Mouse (Mus musculus) kidney, embryonic 15.5 days (tissue): ENCODE results near the gene Amz1. TPM values are rescaled to one million over a fixed set of nuclear protein-coding genes. Genes with fewer than 3 reads are reported as not detected.

Experiments
- ATAC-seq: fragments of 200-750 bp; cut with Nextera tagmentation; replicated peaks from 2 replicates; pipeline ENCODE4 v1.8.0; 2017; ENCODE audit warnings: moderate TSS enrichment; ENCODE audit not compliant: low FRiP score
- H3K27ac ChIP-seq: fragments of 300-500 bp; sonication (generic); 2 replicates; pipeline ENCODE4 v1.5.1; 2015; ENCODE audit warnings: mild to moderate bottlenecking, inconsistent platforms
- H3K27me3 ChIP-seq: fragments of 300-500 bp; sonication (generic); 2 replicates; pipeline ENCODE4 v1.6.1; 2015; ENCODE audit warnings: inconsistent platforms
- H3K36me3 ChIP-seq: fragments of 300-500 bp; sonication (generic); 2 replicates; pipeline ENCODE4 v1.6.1; 2015; ENCODE audit warnings: inconsistent platforms
- H3K4me1 ChIP-seq: fragments of 300-500 bp; sonication (generic); 2 replicates; pipeline ENCODE4 v1.6.1; 2015; ENCODE audit warnings: inconsistent platforms
- H3K4me2 ChIP-seq: fragments of 300-500 bp; sonication (generic); 2 replicates; pipeline ENCODE4 v1.6.1; 2015; ENCODE audit warnings: moderate library complexity, mild to moderate bottlenecking, inconsistent platforms
- H3K4me3 ChIP-seq: fragments of 300-500 bp; sonication (generic); replicated peaks from 2 replicates; pipeline ENCODE4 v1.5.1; 2015; ENCODE audit warnings: mild to moderate bottlenecking, inconsistent platforms
- H3K9ac ChIP-seq: fragments of 300-500 bp; sonication (generic); 2 replicates; pipeline ENCODE4 v1.6.1; 2015; ENCODE audit warnings: mild to moderate bottlenecking, inconsistent platforms
- H3K9me3 ChIP-seq: fragments of 300-500 bp; sonication (generic); replicated peaks from 2 replicates; pipeline ENCODE4 v1.6.1; 2016; ENCODE audit warnings: inconsistent platforms
- WGBS: fragments of 180-500 bp; shearing (Covaris S2); methylation state at CpG from one replicate; pipeline ENCODE4 v1.1.7; 2015; ENCODE audit warnings: mixed read lengths; 5-methylcytosine and 5-hydroxymethylcytosine counted together
- polyA plus RNA-seq: library from polyadenylated mRNA; unstranded; fragments of >200 nt; fragmentation: Nextera tagmentation; extraction: Ambion mirVana; gene quantifications from 2 replicates; pipeline ENCODE4 v1.2.1, GENCODE M21; 2015

The Amz1 gene
- polyA plus RNA-seq, 1 experiment from 2014 or later = 2.1 TPM

- no peak overlapping the region for H3K9ac ChIP-seq
- no peak overlapping the region for H3K4me3 ChIP-seq
- no peak for ATAC-seq
- 84% methylated on average over 11 of the region's 11 CpGs for WGBS
- no peak overlapping the region for H3K27ac ChIP-seq
- no peaks in the 10 kb centered on the region for H3K36me3 ChIP-seq
- H3K4me2 ChIP-seq = no peak overlapping the region
- H3K4me1 ChIP-seq = peaks cover 11% of the 10 kb centered on the region
- H3K9me3 ChIP-seq = no peaks in the 10 kb centered on the region
- H3K27me3 ChIP-seq = peaks cover 17% of the 10 kb centered on the region
Observed at GRCm38 (mm10) chr5:140731040-140731797, 7.3 kb downstream of the Amz1 start.

- no peak overlapping the region for H3K9ac ChIP-seq
- no peak overlapping the region for H3K4me3 ChIP-seq
- 67% methylated on average over 4 of the region's 4 CpGs for WGBS
- H3K27ac ChIP-seq = no peak overlapping the region
- no peak overlapping the region for H3K4me2 ChIP-seq
- no peaks in the 10 kb centered on the region for H3K36me3 ChIP-seq
- H3K27me3 ChIP-seq = peaks cover 27% of the 10 kb centered on the region
- H3K9me3 ChIP-seq = no peaks in the 10 kb centered on the region
- peaks cover 11% of the 10 kb centered on the region for H3K4me1 ChIP-seq
- no peak for ATAC-seq
Observed at GRCm38 (mm10) chr5:140732195-140732594, 8.3 kb downstream of the Amz1 start.

DNA sequence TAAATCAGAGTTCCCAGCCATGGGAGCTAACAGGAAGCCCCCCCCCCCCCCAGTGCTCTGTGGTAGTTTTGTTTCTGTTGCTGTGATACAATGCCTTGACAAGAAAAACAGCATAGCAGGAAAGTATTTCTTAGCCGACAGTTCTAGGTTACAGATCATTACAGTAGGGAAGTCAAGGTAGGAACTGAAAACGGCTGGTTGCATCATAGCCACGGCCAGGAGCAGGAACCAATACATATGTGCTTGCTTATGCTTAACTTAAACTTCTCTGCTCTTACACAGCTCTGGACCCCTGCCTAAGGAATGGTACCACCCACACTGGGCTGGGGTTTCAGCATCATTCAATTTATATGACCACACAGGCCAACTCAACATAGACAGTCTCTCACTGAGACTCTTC lies 9.4 kb downstream of the Amz1 start:
- Histone ChIP-seq H3K36me3 (no peaks in the 10 kb centered on the region), H3K27ac (no peak overlapping the region), H3K4me2 (no peak overlapping the region), H3K9me3 (no peaks in the 10 kb centered on the region), H3K9ac (no peak overlapping the region), H3K4me1 (peaks cover 11% of the 10 kb centered on the region), H3K4me3 (no peak overlapping the region), H3K27me3 (peaks cover 32% of the 10 kb centered on the region)
- WGBS = 45% methylated on average over 3 of the region's 3 CpGs
- no peak for ATAC-seq

GRCm38 (mm10) chr5:140735297-140735696 lies 11.4 kb downstream of the Amz1 start:
- ATAC-seq = 0 out of 2 replicates have a peak, but pooled peaks have one; percentile 20
- peaks cover 32% of the 10 kb centered on the region for H3K27me3 ChIP-seq
- H3K9me3 ChIP-seq = no peaks in the 10 kb centered on the region
- no peaks in the 10 kb centered on the region for H3K36me3 ChIP-seq
- peak overlapping the region; percentile 82 for H3K4me2 ChIP-seq
- H3K27ac ChIP-seq = no peak overlapping the region
- H3K4me1 ChIP-seq = peaks cover 18% of the 10 kb centered on the region
- under 1% methylated on average over 22 of the region's 22 CpGs for WGBS
- H3K4me3 ChIP-seq = peak overlapping the region; percentile 41
- H3K9ac ChIP-seq = peak overlapping the region; percentile 26; the same call in 1 of the 2 replicates

DNA sequence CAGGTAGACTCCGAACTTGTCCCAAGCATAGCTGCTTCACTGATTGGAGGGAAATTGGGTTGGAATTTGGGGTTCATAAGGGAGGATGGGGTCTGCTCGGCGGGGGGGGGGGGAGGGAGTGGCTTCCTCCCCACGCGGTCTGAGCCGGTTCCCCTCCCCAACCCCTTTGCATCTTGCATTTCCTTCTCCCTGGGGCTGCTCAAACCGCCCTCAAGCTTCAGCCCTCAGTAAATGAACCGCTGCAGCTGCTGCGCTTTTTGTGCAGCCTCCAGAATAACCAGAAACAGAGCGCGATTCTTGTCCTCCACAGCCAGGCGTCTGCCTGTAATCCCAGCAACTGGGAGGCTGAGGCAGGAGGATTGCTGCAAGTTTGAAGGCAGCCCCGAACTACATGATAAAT lies 12.2 kb downstream of the Amz1 start:
- Histone ChIP-seq H3K4me3 (peak overlapping the region; percentile 41), H3K36me3 (no peaks in the 10 kb centered on the region), H3K9me3 (no peaks in the 10 kb centered on the region), H3K4me2 (peak overlapping the region; percentile 82), H3K27me3 (peaks cover 32% of the 10 kb centered on the region), H3K4me1 (peaks cover 22% of the 10 kb centered on the region), H3K27ac (no peak overlapping the region), H3K9ac (no peak overlapping the region)
- ATAC-seq = no peak
- 16% methylated on average over 13 of the region's 13 CpGs for WGBS

GRCm38 (mm10) chr5:140739813-140740212 lies 15.9 kb downstream of the Amz1 start:
- H3K9me3 ChIP-seq = no peaks in the 10 kb centered on the region
- H3K36me3 ChIP-seq = no peaks in the 10 kb centered on the region
- no peak overlapping the region for H3K27ac ChIP-seq
- 61% methylated on average over 12 of the region's 12 CpGs for WGBS
- peaks cover 28% of the 10 kb centered on the region for H3K4me1 ChIP-seq
- H3K4me2 ChIP-seq = no peak overlapping the region
- no peak overlapping the region for H3K9ac ChIP-seq
- peaks cover 27% of the 10 kb centered on the region for H3K27me3 ChIP-seq
- peak; percentile 12; the same call in 1 of the 2 replicates for ATAC-seq
- H3K4me3 ChIP-seq = no peak overlapping the region

- H3K27ac ChIP-seq = no peak overlapping the region
- peaks cover 18% of the 10 kb centered on the region for H3K4me1 ChIP-seq
- H3K9me3 ChIP-seq = no peaks in the 10 kb centered on the region
- no peak for ATAC-seq
- no peak overlapping the region for H3K4me3 ChIP-seq
- no peaks in the 10 kb centered on the region for H3K36me3 ChIP-seq
- 53% methylated on average over 11 of the region's 11 CpGs for WGBS
- H3K27me3 ChIP-seq = peaks cover 18% of the 10 kb centered on the region
- no peak overlapping the region for H3K9ac ChIP-seq
- no peak overlapping the region for H3K4me2 ChIP-seq
Observed at GRCm38 (mm10) chr5:140741040-140741439, 17.1 kb downstream of the Amz1 start.

DNA sequence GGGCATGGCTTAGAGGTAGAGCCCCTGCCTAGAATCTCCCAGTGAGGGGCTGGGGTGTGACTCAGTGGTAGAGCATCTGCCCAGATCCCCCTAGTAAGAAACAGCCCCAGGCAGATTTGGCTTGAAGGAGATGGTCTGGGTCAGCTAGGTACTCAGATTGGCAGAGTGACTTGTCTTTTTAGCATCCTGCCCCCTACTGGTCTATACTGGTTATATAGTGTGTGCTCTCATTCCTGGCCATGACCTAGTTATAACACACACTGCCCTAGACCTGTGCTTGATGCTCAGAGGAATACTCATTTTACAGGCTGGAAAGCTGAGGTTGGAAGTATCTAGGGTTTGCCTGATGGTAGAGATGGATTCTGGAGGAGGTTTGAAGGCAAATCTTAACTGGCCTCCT lies 17.9 kb downstream of the Amz1 start:
- no peak overlapping the region for H3K4me2 ChIP-seq
- no peak overlapping the region for H3K9ac ChIP-seq
- peaks cover 10% of the 10 kb centered on the region for H3K27me3 ChIP-seq
- H3K9me3 ChIP-seq = no peaks in the 10 kb centered on the region
- ATAC-seq = no peak
- peaks cover 17% of the 10 kb centered on the region; the same call in 1 of the 2 replicates for H3K4me1 ChIP-seq
- no peaks in the 10 kb centered on the region for H3K36me3 ChIP-seq
- no peak overlapping the region for H3K27ac ChIP-seq
- no peak overlapping the region for H3K4me3 ChIP-seq

DNA sequence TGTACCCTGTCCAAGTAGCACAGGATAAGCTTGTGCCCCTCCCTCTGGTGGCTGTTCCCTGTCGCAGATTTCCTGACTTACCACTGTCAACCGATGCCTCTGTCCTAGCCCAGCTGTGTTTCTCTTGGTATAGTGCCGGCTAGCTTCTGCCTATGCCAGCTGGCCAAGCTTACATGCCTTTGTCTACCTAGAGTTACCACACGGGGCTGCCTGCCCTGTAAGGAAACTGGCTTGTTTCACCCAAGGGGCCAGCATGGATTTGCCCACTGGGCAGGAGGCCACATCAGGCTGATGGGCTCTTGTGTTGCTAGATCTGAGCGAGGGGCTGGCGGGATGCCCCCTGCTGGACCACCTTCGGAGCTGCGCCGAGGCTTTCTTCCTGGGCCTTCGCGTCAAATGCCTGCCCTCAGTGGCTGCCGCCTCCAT lies 19.8 kb downstream of the Amz1 start:
- Histone ChIP-seq H3K9ac (no peak overlapping the region), H3K4me2 (no peak overlapping the region), H3K27ac (no peak overlapping the region), H3K9me3 (no peaks in the 10 kb centered on the region), H3K4me3 (no peak overlapping the region), H3K36me3 (no peaks in the 10 kb centered on the region), H3K4me1 (peaks cover 17% of the 10 kb centered on the region; the same call in 1 of the 2 replicates), H3K27me3 (0 out of 2 replicates have a peak, but pooled peaks cover 2% of the 10 kb centered on the region)
- ATAC-seq = no peak
- 29% methylated on average over 12 of the region's 12 CpGs for WGBS

GRCm38 (mm10) chr5:140748425-140748824 lies 24.5 kb downstream of the Amz1 start:
- no peak overlapping the region for H3K27ac ChIP-seq
- H3K27me3 ChIP-seq = 0 out of 2 replicates have a peak, but pooled peaks cover 2% of the 10 kb centered on the region
- H3K4me1 ChIP-seq = peaks cover 13% of the 10 kb centered on the region
- H3K9me3 ChIP-seq = no peaks in the 10 kb centered on the region
- 69% methylated on average over 10 of the region's 10 CpGs for WGBS
- no peak overlapping the region for H3K9ac ChIP-seq
- 0 out of 2 replicates have a peak, but pooled peaks cover 4% of the 10 kb centered on the region for H3K36me3 ChIP-seq
- ATAC-seq = no peak
- H3K4me2 ChIP-seq = no peak overlapping the region; the same call in 1 of the 2 replicates
- no peak overlapping the region for H3K4me3 ChIP-seq

DNA sequence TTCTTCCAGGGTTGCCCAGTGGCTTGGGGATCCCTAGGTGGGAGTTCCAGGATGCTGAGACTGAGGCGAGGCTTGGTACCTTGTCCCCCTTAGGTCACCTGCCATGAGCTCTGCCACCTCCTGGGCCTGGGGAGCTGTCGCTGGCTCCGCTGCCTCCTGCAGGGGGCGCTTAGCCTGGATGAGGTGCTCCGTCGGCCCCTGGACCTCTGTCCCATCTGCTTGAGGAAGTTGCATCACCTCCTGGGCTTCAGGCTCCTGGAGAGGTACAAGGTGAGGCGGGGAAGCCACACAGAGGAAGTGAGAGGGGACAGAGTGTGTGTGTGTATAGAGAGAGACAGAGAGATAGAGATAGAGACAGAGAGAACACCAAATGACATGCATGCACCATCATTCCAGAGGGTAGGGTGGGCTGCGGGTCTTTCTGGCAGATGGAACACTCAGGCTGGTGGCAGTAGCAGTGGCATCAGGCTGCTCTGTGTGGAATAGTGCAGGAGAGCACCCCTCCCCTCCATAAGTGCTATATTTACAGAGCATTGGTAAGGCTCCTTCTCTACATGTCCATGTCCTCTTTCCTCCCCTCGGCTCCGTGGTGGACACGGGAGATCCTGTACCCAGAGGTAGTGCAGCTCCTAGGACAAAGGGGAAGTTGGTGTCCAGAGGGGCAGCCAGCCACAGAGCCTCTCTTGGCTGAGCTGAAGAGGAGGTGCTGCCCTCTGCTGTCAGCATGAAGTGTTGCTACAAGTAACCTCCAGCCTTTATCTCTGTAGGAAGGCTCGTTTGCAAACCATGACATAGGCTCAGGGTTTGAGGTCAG lies 25.3 kb downstream of the Amz1 start:
- Histone ChIP-seq H3K4me1 (peaks cover 13% of the 10 kb centered on the region), H3K4me3 (peak overlapping the region; percentile 40), H3K9ac (peak overlapping the region; percentile 47), H3K4me2 (peak overlapping the region; percentile 60), H3K27me3 (0 out of 2 replicates have a peak, but pooled peaks cover 2% of the 10 kb centered on the region), H3K27ac (peak overlapping the region; percentile 65), H3K36me3 (0 out of 2 replicates have a peak, but pooled peaks cover 4% of the 10 kb centered on the region), H3K9me3 (no peaks in the 10 kb centered on the region)
- peak; percentile 82 for ATAC-seq
- 17% methylated on average over 12 of the region's 12 CpGs for WGBS

- H3K9ac ChIP-seq = no peak overlapping the region
- no peak overlapping the region for H3K4me3 ChIP-seq
- no peak overlapping the region for H3K4me2 ChIP-seq
- H3K27me3 ChIP-seq = no peaks in the 10 kb centered on the region
- H3K36me3 ChIP-seq = 0 out of 2 replicates have a peak, but pooled peaks cover 4% of the 10 kb centered on the region
- no peak overlapping the region for H3K27ac ChIP-seq
- H3K4me1 ChIP-seq = peaks cover 13% of the 10 kb centered on the region
- 3% methylated on average over 1 of the region's 2 CpGs for WGBS
- ATAC-seq = no peak
- H3K9me3 ChIP-seq = no peaks in the 10 kb centered on the region
Observed at GRCm38 (mm10) chr5:140750925-140751324, 27.0 kb downstream of the Amz1 start.
